Mouse (Mus musculus) neural tube, embryonic 12.5 days (tissue): Measurements from ENCODE around the gene Krt90. TPM values are rescaled to one million over a fixed set of nuclear protein-coding genes. Genes with fewer than 3 reads are reported as not detected.

ENCODE experiments used
- ATAC-seq: fragments of 200-750 bp; cut with Nextera tagmentation; 2 replicates; pipeline ENCODE4 v1.8.0; 2017; ENCODE audit warnings: low read depth, mild to moderate bottlenecking, moderate TSS enrichment, moderate library complexity; ENCODE audit not compliant: low FRiP score
- H3K27ac ChIP-seq: fragments of 300-500 bp; sonication (generic); 2 replicates; pipeline ENCODE4 v1.5.1; 2016
- H3K27me3 ChIP-seq: fragments of 300-500 bp; sonication (generic); replicated peaks from 2 replicates; pipeline ENCODE4 v1.6.1; 2016; ENCODE audit warnings: mild to moderate bottlenecking
- H3K36me3 ChIP-seq: fragments of 300-500 bp; sonication (generic); 2 replicates; pipeline ENCODE4 v1.6.1; 2016; ENCODE audit warnings: mild to moderate bottlenecking
- H3K4me1 ChIP-seq: fragments of 300-500 bp; sonication (generic); 2 replicates; pipeline ENCODE4 v1.6.1; 2016
- H3K4me2 ChIP-seq: fragments of 300-500 bp; sonication (generic); replicated peaks from 2 replicates; pipeline ENCODE4 v1.6.1; 2016; ENCODE audit warnings: mild to moderate bottlenecking
- H3K4me3 ChIP-seq: fragments of 300-500 bp; sonication (generic); 2 replicates; pipeline ENCODE4 v1.5.1; 2016
- H3K9ac ChIP-seq: fragments of 300-500 bp; sonication (generic); 2 replicates; pipeline ENCODE4 v1.6.1; 2016; ENCODE audit warnings: mild to moderate bottlenecking
- H3K9me3 ChIP-seq: fragments of 300-500 bp; sonication (generic); 2 replicates; pipeline ENCODE4 v1.6.1; 2016; ENCODE audit warnings: mild to moderate bottlenecking
- WGBS: fragments of 180-500 bp; shearing (Covaris S2); methylation state at CpG from one replicate; pipeline ENCODE4 v1.1.7; 2016; 5-methylcytosine and 5-hydroxymethylcytosine counted together
- microRNA-seq: library from miRNA; unstranded; fragments of <30 nt; microRNA quantifications from one replicate; pipeline ENCODE4, GENCODE M21; 2017
- polyA plus RNA-seq: library from polyadenylated mRNA; unstranded; fragments of >200 nt; fragmentation: Nextera tagmentation; extraction: Ambion mirVana; gene quantifications from 2 replicates; pipeline ENCODE4 v1.2.1, GENCODE M21; 2016

Gene Krt90
- polyA plus RNA-seq, 1 experiment from 2014 or later: 0.58 TPM

- no peaks in the 10 kb centered on the region for H3K9me3 ChIP-seq
- H3K9ac ChIP-seq: no peak overlapping the region
- no peak overlapping the region for H3K27ac ChIP-seq
- ATAC-seq: no peak
- no peak overlapping the region for H3K4me2 ChIP-seq
- no peak overlapping the region for H3K4me3 ChIP-seq
- no peaks in the 10 kb centered on the region for H3K27me3 ChIP-seq
- WGBS: 74% methylated on average over 14 of the region's 14 CpGs
- no peaks in the 10 kb centered on the region for H3K4me1 ChIP-seq
- H3K36me3 ChIP-seq: no peaks in the 10 kb centered on the region
Observed at GRCm38 (mm10) chr15:101506896-101507758, 55.6 kb downstream of the Krt90 start.

Small RNA genes lying within 50 kb of the gene (microRNA-seq; reads per million reads assigned to microRNA genes)
- not detected for gene Gm44393
- not detected for gene Gm44460

Other genes starting within 250 kb of the Krt90 start
- gene Krt80, start 192.8 kb downstream of the Krt90 start, polyA plus RNA-seq: 0.08 TPM in 1 of 2 replicates, not detected in the other
- 4.8 and 6.4 TPM in 2 replicates for gene Krt7, start 151.9 kb downstream of the Krt90 start, polyA plus RNA-seq
- 0.19 and 0.32 TPM in 2 replicates for gene Krt87, start 124.1 kb downstream of the Krt90 start, polyA plus RNA-seq
- not detected in 2 replicates for gene Krt88, start 115.2 kb downstream of the Krt90 start, polyA plus RNA-seq
- not detected in 2 replicates for gene Krt81, start 99.2 kb downstream of the Krt90 start, polyA plus RNA-seq
- gene Krt86, start 89.5 kb downstream of the Krt90 start, polyA plus RNA-seq: not detected in 2 replicates
- not detected in 2 replicates for gene Krt83, start 71.4 kb downstream of the Krt90 start, polyA plus RNA-seq
- gene Gm49425, start 45.7 kb downstream of the Krt90 start, polyA plus RNA-seq: not detected in 2 replicates
- not detected in 2 replicates for gene Krt84, start 30.1 kb downstream of the Krt90 start, polyA plus RNA-seq
- gene Krt82, start 12.3 kb downstream of the Krt90 start, polyA plus RNA-seq: not detected in 2 replicates
- not detected in 2 replicates for gene Krt75, start 11.0 kb upstream of the Krt90 start, polyA plus RNA-seq
- not detected in 2 replicates for gene Gm5414, start 65.2 kb upstream of the Krt90 start, polyA plus RNA-seq
- not detected in 2 replicates for gene Gm5478, start 84.4 kb upstream of the Krt90 start, polyA plus RNA-seq
- not detected in 2 replicates for gene Krt6b, start 117.3 kb upstream of the Krt90 start, polyA plus RNA-seq
- 0.08 TPM in 1 of 2 replicates, not detected in the other for gene Krt6a, start 131.4 kb upstream of the Krt90 start, polyA plus RNA-seq
- gene Krt5, start 149.9 kb upstream of the Krt90 start, polyA plus RNA-seq: 12.9 and 13.7 TPM in 2 replicates
- gene Krt71, start 180.2 kb upstream of the Krt90 start, polyA plus RNA-seq: not detected in 2 replicates
- not detected in 2 replicates for gene Krt72, start 223.5 kb upstream of the Krt90 start, polyA plus RNA-seq
- 0.27 and 0.34 TPM in 2 replicates for gene Krt73, start 239.4 kb upstream of the Krt90 start, polyA plus RNA-seq